Mouse (Mus musculus) spleen, postnatal 14 days (tissue): ENCODE results near the gene Sh2b3.

Experiments
- DNase-seq, 2 experiments: peaks; one replicate each; pipeline ENCODE4 v3.0.0; 2021 to 2022; ENCODE audit warnings: low spot score in 2 of 2

The Sh2b3 gene

DNA sequence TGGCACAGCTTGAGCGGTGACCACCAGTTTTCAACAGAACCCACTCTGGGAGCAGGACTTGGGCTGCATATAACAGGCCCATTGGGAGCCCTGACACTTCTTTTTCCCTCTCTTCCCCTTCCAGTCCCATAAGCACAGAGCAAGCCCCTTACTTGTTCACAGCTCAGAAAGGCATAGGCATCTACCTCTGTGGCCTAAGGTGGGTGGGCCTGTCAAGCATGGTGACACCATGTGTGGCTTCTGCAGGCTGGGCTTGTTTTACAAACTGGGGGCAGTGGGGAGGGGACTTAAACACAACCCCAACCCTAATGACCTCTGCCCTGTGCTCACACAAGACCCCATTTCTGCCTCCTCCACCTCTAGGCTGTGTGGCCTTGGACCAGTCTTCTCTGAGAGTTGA lies 13.8 kb downstream of the Sh2b3 start:
- DNase-seq, result no peak

DNA sequence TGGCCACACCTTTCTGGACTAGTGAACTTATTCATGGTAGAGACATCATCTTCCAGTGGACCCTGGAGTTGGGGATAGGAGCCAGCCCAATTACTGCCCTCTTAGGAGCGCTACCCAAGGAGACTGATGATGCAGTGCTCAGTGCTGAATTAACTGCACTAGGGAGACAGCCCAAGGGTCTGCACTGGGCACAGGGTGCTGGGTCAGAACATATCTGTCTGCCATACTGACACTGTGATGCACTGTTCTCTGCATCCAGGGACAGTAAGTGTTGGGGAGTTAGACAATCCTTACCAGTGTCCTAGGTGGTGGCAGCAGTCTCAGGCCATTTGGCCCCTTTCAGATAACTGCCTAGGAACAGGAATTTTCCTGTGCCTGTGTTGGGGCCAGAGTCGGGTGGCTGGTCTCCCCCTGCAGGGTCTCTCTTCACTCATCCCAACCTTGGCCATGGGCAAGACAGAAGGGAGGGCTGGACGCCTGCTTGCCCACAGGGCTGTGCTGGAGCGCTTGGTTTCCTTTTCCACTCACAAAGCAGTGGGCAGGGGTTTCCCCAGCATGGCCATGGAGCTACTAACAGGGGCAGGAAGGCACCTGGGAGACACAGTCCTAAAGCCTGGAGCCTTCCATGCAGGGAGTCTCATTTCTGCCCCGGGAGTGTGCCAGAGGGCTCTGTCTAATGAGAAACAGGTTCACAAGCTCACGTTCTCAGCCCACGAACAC lies 14.5 kb downstream of the Sh2b3 start:
- DNase-seq, result no peak

DNA sequence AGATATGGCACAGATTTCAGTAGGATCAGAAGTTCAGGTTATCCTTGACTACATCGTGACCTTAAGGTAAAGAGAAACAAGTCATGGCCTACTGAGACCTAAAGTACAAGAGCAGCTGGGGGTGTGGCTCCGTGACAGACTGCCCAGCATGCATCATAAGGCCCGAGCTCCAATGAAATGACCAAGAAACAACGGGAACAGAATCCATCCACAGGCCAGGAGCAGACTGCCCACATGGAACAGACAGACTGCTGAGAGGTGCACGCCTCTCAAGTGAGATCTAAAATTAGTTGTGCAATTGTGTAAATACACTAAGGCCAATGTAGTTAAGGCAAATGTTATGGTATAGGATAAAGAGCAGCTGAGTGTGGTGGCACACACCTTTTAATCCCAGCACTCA lies 15.9 kb downstream of the Sh2b3 start:
- DNase-seq, result no peak

DNA sequence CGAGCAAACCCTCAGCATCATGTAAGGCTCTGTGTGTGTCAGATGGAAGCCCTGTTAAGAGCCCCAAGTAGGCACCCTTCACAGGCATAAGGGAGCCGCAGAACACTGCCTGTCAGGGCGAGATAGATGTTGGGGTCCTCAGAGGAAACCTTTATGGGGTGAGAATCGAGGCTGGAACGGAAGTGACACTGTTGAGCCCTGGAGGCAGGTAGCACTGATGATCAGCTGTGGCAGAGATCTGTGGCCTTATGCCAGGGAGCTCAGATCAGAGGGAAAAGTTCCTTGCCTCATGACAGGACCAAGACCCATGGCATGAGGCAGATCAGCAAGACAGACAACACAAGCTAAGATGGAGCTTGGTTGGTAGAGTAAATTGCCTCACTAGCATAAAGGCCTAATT lies 16.3 kb downstream of the Sh2b3 start:
- no peak for DNase-seq

DNA sequence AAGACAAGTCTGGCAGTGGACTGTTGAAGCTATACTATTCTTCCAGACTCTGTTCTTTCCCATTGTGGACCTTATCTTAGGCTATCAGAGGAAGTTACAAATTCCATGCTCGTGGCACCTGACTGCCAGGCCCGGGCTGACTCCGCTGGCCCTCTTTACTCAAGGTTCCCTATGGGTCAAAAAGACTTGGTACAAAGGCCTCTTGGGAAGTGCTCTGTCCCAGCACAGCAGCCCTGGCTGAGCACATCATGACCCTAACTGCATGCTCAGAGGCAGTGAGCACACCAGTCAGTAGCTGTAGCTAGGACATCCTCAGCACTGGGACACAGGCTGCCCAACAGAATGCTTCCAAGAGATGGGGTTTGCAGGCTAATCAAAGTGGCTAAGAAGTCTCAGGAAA lies 16.8 kb downstream of the Sh2b3 start:
- no peak for DNase-seq

DNA sequence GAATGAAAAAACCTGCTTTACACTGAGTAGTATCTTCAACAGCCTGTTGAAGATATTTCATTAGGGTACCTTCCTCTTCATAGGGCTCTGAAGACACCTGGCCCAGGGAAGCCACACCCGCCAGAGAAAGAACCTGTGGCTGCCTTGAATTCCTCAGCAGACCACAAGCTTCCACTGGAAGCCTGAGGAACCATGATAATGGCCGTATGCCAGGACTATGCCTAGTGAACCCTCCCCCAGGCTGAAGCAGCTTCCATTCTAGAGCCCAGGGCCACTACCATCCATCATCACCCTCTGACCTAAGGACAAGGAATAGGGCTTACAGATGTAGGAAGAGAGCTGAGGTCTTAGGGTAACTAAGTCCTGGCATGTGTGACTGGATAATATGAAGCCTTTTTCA lies 17.3 kb downstream of the Sh2b3 start:
- DNase-seq, result no peak

DNA sequence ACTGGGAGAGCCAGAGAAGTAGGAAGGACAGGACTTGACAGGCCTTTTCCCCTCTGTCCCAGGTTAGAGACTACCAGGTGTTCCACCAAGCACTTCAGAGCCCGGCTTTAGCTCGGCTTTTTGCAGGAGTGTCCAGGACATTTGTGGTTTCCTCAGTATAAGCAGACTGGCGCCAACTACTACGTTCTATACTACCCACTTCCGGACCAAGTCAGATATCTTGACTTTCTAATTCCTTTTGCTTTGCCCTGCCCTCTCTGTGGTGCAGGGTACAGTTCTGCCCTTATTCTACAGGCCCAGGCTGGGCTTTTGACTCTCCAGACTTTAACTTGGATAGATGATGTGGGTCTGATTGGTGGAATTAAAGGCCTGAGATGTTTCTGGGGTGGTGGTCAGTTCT lies 17.9 kb downstream of the Sh2b3 start:
- no peak for DNase-seq

DNA sequence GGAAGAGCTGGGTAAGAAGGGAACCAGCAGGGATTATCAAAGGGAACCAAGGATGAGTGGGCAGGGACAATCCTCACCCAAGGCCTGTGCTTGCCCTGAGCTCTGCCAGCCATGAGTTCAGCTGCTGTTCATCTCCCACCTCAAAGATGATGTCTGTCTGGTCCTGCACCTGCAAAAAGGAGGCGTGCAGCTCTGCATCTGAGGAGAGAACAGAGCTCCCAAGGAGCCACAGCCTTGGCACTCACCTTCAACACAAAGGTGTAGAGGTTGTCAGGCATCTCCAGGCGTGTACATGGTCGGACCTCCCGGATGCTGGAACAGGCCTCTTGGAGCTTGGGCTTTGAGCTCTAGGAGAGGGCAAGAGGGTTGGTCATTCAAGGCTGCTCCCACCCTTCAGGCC lies 18.6 kb downstream of the Sh2b3 start:
- DNase-seq, result no peak

DNA sequence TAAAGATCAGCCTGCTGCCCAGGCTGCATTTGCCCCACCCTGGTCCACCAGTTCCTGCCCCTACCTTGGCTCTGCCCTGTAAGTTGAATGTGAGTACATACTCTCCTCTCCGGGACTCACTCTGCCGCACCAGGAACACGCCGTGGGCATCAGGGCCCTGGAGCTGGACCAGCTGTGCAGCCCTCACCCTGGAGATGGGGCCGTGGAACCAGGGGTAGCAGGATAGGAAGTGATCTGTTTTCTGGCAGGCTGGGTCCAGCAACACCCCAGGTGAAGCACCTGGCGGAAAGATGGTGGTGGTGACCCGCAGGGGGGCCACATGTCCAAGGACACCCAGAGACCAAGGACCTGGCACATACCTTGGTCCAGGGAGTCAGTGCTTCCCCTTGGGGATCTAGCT lies 19.0 kb downstream of the Sh2b3 start:
- no peak for DNase-seq

DNA sequence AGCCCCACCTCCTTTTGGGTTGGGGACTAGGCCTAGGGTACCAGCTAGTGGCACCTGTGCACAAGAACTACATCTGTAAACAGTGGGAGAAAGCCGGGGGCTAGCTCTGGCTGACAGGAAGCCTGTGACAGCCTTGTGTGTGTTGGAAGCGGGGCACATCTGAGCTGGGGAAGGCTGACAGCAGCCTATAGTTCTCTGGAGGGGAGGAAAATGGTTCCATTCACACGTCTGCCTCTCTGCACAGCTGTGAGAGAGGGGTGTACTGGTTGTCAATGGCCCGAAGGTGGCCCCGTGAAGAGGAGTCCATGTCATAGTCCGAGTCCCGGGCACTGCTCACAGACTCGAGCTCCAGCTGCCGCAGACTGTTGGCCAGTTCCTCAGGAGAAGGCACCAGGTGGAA lies 19.9 kb downstream of the Sh2b3 start:
- DNase-seq, result no peak

DNA sequence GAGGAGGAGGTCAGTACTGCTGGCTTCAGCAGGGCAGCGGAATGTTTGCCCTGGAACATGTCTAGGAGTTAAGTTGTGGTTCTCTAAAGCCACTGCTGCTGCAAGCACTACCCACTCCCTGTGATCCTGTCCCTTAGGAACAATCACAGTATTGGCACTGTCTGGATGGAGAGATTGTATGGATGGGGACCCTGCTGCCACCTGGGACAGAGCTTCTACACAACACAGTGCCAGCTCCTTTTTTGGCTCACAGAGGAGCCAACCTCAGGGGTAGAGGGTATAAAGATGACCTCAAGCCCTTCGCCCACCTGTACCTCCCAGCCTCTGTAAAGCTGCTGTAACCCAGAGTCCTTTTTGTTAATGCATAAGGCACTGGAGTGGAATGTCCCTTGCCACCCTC lies 20.8 kb downstream of the Sh2b3 start:
- DNase-seq, result no peak

DNA sequence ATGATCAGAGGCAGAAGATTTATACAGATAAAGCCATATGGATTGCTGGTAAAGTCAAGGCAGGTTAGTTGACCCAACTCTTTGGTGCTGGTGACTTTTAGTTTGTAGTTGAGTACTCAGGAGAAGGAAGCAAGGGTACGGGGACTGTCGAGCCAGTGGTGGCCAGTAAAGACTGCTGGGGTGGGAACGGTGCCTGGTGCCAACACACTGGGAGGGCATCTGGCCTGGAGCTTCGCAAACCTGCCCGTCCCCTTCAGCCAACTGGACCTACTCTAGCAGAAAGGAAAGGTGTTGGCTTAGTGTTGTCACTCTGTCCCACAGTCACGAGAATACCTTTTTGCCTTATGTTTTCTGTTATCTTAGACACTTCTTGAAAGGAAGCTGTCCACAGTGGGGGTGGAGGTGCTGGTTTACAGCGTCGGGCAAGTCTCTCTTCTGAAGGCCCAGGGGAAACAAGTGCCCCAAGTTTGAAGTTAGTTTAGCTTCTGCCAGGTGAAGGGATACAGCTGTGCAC lies 21.5 kb downstream of the Sh2b3 start:
- no peak for DNase-seq

DNA sequence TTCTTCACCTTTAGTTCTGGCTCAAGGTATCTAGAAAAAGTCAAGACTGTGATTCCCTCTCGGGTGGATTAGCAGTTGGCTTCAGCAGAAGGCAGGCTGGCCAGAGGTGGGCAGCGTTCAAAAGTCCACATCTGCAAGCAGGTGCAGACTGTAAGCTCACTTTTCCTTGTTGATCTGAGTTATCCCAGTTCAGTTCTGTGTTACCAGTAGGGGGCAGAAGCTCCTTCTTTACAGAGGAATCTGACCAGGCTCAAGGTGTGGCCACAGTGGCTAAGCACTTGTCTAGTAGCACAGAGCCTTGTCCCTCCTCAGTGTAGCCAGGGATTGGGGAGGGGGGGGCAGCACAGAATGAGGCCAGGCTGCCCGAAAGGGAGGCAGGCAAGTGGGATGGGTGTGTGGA lies 22.4 kb downstream of the Sh2b3 start:
- DNase-seq, result peak in 1 of 2 experiments; percentile 51

DNA sequence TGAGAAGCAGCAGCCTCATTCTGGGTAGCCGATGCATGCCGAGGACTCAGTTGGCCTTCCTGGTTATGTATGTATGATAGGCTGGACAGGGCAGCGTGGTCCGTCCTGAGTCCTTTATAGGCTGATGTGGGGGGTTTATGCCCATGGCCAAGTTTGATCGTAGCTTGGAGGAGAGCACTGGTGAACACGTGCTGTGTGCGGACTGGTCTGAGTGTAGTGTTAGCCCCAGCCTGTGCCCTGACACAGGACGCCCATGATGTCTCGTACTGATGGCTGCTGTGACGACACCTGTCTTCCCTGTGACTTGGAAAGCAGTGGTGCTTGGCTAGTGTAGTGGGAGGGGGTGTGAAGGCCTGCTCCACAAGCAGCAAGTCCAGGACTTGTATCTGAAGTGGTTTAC lies 23.7 kb downstream of the Sh2b3 start:
- DNase-seq, result no peak

DNA sequence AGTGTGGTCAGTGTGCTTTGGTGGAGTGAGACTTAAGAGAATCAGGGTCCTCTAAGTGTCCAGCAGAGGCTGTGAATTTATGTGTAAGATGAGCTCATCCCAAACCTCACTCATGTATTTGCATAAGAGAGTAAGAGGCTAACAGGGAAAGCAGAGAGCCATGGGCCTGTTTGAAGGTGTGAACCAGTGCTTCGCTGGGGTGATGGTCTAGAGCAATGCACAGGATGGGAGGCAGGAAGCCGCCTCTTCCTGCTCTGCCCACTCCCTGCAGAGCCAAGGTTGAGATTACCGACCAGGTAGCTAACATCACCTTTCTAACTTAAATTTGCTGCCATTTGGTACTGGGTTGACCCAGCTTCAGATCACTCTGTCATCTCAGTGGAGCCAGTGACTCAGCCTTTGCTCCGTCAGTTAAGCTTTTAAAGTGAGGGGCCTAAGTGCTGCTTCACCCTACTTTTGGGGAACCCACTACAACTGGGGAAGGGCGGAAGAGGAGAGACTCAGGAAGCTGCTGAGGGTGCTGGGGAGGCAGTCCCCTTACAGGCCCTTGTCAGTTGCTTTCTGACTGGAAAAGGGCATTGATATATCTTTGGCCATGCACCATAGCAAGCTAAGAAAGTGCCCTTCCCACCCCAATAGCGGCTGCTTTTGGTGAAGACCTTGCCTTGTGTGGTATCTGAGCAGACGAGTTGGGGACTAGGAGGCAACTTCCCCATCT lies 24.8 kb downstream of the Sh2b3 start:
- DNase-seq, result no peak

DNA sequence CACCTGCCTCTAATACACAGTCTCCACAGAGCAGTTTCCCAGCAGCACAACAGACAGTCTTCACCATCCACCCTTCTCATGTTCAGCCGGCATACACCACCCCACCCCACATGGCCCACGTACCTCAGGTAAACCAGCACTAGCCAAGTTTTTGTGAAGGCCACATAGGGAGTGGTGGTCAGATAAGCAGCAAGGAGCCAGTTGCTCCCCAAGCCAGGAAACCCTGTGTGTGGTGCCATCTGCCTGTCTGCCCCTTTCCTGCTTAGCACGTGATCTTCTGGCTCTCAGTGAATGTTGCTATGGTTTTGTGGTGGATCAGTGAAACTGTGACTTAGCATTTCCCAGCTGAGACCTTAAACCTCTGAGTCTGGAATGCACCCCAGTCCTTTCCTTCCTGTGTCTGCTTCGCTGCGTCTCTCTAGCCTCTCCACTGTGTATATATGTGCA lies 25.9 kb downstream of the Sh2b3 start:
- no peak for DNase-seq

DNA sequence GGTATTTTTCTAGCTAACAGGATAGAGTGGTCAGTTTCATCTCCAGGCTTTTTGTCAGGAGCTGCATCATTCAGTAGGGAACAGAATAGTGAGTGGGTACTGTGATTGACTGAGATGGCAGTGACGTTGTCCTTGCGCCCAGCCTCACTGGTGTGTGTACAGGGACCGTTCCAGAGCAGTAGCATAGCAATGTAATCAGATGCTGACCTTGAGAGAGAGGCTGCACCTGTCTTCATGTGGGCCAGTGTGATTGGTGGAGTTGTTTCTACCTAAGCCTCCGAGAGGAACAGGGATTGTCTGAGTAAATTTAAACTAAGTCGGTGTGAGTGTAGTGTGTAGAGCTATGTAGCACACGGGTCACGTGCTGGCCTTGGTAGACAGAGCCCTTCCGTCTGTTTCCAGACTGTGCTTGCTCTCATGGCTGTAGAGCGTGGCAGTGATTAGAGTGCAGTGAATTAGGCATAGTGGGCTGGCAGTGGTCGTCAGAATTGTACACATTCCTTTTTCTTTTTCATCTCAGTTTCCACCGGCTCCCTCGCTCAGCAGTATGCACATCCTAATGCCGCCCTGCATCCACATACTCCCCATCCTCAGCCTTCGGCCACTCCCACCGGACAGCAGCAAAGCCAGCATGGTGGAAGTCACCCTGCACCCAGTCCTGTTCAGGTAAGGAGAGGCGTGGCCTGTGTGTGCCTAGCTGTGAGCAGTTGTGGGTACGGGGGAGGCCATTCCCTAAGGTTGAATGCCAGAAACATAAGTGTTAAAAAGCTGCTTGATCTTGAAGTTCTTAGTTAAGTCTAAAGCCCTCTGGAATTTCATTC lies 26.9 kb downstream of the Sh2b3 start:
- no peak for DNase-seq

DNA sequence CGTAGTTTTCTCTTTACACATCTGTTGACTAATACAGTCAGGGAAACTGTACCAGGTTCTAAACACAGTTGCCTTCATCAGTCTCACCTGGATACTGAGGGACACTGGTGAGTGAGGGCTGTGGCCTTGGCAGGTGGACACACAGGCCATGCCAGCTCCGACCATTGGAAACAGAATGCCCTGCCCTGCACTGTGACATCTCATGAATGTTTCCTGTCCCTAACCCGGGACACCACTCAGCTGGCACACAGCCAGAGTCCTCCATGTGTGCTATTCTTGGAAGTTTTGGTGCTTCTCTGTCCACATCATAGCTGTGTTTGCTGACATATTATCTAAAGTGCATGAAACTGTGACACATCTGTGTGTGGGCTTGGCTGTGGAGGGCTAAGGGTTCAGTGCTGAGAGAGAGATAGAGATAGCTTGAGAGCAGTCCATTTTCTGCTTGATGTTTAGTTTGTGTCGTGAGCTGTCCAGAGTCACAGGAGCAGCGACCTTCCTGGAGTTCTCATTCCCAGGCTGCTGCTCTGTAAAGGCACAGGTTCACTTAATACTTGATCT lies 27.7 kb downstream of the Sh2b3 start:
- DNase-seq, result no peak

DNA sequence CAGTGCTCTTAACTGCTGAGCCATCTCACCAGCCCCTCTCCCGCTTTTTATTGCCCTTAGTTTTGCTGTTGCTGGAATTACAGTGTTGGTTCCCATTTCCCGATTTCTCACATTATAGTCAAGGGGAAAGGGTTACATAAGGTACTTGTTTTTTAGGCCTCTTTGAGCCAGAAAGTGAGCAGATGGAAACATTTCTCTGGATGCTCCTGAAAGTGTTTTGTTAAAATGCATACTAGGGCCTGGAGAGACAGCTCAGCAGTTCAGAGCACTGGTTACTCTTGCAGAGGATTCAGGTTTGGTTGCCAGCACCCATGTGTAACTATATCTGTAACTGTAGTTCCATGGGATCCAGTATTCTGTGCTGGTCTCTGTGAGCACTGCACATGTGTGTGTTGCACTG lies 29.2 kb downstream of the Sh2b3 start:
- DNase-seq, result no peak

DNA sequence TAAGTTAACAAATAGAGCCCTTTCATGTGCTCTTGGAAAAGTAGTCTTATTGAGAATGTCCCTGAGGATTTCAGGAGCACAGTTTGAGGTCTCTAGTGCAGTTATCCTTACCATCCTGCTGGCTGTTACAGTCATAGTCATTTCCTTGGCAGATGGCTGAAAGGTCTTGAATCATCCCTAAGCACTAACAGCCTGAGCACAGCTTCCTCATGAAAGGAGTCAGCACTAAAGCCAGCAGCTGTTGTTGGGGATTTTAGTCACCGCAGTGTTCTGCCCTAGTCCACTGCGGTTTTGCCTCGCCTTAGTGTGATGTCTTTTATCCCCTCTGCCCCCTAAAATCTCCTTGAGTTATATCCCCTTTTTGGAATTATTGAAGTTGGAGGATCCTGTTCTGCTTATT lies 30.3 kb downstream of the Sh2b3 start:
- no peak for DNase-seq

DNA sequence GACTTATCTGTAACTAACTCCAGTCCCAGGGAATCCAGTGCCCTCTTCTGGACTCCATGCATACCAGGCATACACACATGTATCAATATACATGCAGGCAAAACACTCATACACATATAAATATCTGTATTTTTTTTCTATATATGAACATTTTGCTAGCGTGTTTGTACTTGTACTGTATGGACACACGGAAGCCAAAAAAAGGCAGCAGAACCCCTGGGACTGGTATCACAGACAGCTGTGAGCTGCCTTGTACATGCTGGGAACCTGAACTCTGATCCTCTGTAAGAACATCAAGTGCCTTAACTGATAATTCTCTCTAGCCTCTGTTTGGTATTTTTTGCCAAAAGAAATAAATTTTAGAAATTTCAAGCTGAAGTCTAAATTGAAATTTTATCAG lies 39.0 kb downstream of the Sh2b3 start:
- DNase-seq, result no peak

DNA sequence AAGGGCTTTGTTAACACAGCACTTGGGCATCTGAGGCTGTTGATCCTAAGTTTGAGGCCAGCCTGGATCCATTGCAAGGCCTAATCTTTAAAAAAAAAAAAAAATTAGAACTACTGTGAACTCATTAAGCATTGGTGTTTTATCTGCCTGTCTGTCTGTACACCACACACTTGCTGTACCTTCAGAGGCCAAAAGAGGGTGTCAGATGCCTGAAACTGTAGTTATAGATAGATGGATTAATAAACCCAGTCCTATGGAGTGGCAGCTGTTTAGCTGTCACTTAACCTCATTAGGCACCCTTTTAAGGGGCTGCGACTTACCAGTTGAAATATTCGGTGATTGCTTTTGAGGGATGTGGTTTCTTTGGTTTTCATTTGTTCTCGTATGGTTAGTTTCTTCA lies 41.6 kb downstream of the Sh2b3 start:
- DNase-seq, result peak in 1 of 2 experiments; percentile 33
